Mouse (Mus musculus) thymus, postnatal 0 days (tissue): ENCODE measurements at regions not wholly inside any gene's neighbourhood (a gene's known extent, or its start where the extent isn't known, plus 50 kb on each side); places are given as distances from the start of the nearest gene placed in this dataset.

Source experiments
- DNase-seq: peaks from one replicate; pipeline ENCODE4 v3.0.0-alpha.2; 2015; ENCODE audit warnings: low spot score

DNA sequence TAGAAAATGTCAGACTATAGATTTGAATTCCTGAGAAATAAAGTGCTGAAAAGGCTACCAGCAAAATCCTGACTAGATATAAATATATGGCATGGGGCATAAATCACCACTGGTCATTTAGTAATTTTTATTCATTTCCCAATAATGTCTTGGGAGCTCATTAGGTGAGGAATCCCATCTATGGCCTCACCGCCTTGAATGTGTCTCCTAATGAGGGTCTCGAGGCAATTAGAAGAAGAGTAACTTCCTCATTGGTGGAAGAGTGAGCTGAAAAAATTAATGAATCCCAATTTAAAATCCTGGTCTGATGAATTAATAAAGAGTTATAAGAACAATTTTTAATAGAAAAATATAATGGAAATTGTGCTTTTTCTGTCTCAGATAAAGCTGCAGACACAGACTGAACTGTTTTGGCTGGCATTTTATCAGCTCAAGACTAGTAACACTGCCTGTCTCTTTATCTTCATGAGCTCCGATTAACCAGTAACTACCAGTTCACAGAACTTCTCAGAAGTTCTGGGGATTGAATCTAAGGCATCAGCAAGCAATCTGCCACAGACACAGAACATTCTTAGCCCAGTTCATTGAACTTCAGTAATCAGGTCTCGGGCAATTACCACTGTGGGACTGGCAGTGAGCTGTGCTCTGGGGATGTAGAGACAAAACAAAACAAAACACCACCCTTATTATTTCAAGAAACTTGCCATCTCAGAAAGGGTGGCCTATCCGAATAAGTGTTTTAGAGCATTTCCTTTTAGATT is 170.7 kb downstream of the Plpp3 start:
- no peak for DNase-seq

DNA sequence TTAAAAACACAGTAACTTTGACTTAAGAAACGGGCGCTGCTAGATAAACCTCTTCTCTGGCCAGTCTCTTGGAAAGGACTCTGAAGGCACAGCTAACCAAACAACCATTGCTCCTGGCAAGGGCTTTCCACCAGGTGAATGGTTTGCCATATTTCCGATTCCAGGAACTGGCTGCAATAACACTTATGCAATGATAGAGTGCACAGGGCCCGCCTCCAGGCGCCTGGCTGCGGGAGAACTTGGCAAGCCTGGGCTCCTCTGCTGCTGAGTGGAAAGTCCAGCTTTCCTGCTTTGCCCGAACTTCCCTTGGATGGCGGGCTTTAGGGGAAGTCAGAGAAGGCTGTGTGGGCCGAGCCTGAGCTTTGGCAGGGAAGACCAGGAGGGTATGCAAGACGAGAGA is 171.6 kb downstream of the Plpp3 start:
- no peak for DNase-seq

DNA sequence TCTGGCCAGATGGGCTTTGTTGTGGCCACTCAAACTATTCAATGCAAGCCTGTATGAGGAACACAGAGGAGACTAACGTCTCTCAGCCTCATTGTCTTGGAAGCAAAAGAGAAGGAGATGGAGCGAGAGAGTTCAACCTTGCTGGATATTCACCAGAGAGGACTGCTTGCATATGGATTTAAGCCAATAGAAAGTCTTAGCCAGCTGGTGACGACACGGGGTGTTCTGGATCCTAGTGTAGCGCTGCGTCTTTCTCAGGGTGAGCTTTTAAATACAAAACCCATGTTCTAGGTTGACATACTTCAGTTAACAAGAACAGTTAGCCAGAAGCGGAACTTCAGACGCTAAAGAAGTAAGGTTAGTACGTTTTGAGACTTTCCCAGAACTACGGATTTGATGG is 174.9 kb downstream of the Plpp3 start:
- no peak for DNase-seq

GRCm38 (mm10) chr4:105335872-105336271 is 178.7 kb downstream of the Plpp3 start:
- DNase-seq, result no peak

DNA sequence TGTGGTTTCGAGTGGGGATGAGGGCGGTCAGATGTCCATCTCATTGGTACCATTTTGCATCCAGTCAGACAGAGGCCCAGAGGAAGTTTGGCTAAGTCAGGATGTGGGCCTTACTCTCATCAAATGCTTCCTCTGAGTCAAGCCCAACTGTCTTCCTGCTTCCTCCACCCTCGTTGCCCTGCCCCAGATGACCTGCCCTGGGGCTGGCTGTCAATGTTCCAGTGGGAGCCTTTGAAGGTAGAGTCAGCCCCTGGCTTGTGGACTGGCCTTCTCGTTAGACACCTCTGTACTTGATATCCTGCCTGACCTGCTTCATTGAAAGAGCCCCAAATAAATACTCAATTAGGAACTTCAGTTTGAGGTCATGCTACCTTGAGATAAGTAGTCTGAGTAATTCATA is 179.4 kb downstream of the Plpp3 start:
- DNase-seq, result no peak

GRCm38 (mm10) chr4:105338131-105338530 is 181.0 kb downstream of the Plpp3 start:
- no peak for DNase-seq

DNA sequence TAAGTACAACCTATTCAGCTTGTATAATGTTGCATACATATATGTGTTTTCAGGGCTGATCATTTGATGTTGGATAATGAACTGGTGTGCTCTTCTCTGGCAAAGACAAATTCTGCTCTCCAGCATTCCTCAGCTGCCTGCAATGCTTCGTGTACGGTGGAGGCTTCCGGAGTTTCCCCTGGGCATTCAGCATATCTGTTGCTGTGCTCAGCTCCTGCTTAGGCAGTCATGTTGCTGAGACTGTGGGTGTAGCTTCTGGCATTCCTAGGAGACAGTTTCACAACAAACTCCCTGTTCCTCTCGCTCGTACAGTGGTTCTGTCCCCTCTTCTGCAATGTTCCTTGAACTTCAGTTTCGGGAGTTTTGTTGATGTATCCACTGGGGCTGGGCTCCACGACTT is 181.7 kb downstream of the Plpp3 start:
- DNase-seq, result no peak

DNA sequence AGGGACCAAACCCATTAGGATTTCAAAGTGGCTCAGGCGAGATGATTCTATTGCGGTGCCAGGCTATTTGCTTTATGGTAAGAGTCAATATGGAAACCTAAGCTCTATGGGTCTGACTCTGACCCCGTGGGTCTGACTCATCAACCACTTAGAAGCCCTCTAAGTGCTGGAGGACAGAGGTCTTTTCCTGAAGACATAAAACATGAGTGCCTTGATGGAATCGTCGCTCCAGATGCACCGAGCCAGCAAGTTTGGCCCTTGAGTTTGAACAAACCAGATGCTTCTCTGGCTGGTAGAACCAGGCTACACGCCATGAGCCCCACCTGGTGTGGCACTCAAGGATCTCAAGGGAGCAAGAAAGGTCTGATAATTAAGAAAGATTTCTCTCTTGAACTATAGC is 184.1 kb downstream of the Plpp3 start:
- no peak for DNase-seq

GRCm38 (mm10) chr4:105346846-105347245 is 189.7 kb downstream of the Plpp3 start:
- no peak for DNase-seq

GRCm38 (mm10) chr4:105347911-105348310 is 190.8 kb downstream of the Plpp3 start:
- DNase-seq, result no peak

GRCm38 (mm10) chr4:105349316-105350207 is 192.4 kb downstream of the Plpp3 start:
- DNase-seq, result no peak

DNA sequence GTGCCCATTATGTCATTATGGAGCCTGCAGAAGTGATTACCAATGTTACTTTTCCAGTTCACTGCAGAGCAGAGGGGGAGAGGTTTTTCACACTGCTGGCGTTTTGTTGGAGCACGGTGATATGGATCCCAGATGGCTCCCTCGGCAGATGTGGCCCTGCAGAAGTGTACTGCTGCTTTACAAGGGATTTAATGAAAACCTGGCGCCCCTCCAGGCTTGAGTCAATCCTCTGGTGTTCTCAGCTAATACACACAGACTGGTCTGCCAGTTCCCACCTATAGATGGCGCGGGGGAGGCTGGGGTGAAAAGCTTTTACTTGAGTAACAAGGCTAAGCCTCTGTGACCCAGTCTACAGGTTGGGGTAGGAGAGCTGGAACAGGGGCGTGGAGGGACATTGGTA is 195.2 kb downstream of the Plpp3 start:
- DNase-seq, result no peak

DNA sequence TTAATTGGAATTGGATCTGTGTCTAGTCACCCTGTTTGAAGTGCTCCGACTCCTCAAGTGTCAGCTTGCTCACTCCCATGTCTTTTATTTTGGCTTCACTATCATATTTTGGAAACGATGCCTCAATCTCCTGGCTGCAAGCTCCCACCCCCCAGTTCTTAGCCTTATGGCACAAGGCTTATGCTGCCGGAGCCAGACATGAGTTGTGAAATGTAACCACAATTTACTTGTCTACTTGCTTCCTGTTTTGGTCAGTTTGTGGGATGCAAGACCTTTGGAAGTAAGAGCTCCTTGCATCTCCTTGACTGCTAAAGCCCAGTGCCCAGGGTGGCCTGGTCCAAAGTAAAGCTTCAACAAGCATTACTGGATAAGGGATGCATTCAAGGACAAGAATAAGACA is 195.8 kb downstream of the Plpp3 start:
- no peak for DNase-seq

- DNase-seq, result no peak
Observed at GRCm38 (mm10) chr4:105354097-105354496, 196.9 kb downstream of the Plpp3 start.

DNA sequence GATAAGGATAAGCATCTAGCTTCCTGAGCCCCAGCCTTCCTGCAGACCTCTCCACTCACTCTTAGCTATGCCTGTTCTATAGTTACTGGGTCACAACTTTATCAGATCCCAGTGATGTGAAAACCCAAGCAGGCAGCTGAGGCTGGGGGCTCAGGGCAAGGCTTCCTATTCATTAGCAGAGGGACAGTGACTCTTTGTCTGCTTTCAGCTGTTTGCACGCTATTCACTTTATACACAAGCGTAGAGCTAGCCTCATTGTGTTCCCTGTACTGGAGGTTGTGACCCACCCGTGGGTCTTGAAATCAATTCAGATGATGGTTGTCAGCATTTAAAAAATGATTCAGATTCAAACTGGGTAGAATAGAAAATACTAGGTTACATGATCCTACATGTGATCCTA is 199.5 kb downstream of the Plpp3 start:
- DNase-seq, result no peak

- DNase-seq, result no peak
Observed at GRCm38 (mm10) chr4:105358725-105359124, 201.6 kb downstream of the Plpp3 start.

GRCm38 (mm10) chr4:105364496-105364895 is 207.3 kb downstream of the Plpp3 start:
- DNase-seq, result no peak

DNA sequence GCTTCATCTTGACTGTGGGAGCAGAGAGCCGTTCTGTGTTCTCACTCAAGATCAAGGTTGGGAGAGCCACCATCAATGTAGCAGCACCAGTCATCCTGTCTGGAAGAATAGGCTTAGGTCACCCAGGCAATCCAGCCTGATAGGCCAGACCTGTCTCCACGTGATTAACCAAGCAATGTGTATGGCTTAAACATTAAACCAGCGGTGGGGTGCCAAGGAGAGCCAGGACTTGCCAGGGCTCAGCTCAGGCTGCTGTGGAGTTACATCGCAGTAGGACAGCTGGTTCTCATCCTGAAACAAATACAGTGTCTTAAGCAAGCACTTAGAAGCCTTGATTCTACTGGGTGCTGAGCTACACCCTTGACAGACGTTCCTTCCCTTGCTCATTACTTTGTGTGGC is 207.9 kb downstream of the Plpp3 start:
- DNase-seq, result no peak

DNA sequence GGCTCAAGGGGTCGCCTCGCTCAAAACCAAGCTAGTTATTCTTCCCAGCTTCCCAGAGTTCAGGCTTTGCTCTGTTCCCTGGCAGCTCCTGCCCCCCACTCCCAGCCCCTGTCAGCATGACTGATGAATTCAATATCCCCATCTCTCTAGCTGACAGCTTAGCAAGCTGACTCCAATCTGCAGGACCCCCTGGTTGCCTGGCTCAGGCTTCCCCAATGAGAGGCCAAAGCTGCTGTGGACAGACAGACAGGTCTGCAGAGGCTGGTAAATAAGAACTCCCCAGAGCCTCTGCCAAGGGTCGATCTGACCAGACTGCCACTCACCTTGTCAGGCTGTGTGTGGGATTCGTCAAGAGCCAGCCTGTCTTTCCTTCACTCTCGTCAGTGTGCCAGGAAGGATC is 219.4 kb downstream of the Plpp3 start:
- no peak for DNase-seq

GRCm38 (mm10) chr4:105377469-105378187 is 220.5 kb downstream of the Plpp3 start:
- DNase-seq, result no peak

GRCm38 (mm10) chr4:105384826-105385225 is 227.7 kb downstream of the Plpp3 start:
- DNase-seq, result no peak

DNA sequence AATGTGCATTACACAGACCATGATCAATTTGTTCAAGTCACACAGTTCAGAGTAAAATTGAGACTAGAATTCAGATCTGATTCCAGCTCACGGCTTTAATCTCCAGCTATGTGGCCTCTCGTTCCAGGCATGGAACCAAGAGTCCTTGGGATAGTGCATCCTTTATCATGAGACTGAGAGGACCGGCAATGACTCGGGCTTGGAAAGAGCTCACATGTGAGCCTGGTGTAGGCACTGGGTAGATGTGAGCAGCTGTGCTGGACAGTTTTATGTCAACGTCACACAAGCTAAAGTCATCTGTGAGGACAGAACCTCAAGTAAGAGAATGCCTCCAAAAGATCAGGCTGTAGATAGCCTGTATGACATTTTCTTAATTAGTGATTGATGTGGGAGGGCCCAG is 228.3 kb downstream of the Plpp3 start:
- no peak for DNase-seq
